Mouse (Mus musculus) kidney, embryonic 14.5 days (tissue): ENCODE measurements around the gene Dlec1. TPM values are rescaled to one million over a fixed set of nuclear protein-coding genes. Genes with fewer than 3 reads are reported as not detected.
A peak's percentile ranks its signal among the peaks of the same experiment; 100 is the strongest.

Experiments used
- ATAC-seq: fragments of 200-750 bp; cut with Nextera tagmentation; 2 replicates; pipeline ENCODE4 v1.8.0; 2017; ENCODE audit warnings: moderate number of reproducible peaks, mild to moderate bottlenecking, moderate TSS enrichment, moderate library complexity; ENCODE audit not compliant: low FRiP score, low TSS enrichment
- H3K27ac ChIP-seq: fragments of 300-500 bp; sonication (generic); 2 replicates; pipeline ENCODE4 v1.5.1; 2014; ENCODE audit warnings: low read depth, mild to moderate bottlenecking, low read length, moderate library complexity, mixed read lengths
- H3K27me3 ChIP-seq: fragments of 300-500 bp; sonication (generic); 2 replicates; pipeline ENCODE4 v1.6.1; 2014; ENCODE audit warnings: mild to moderate bottlenecking, low read length; ENCODE audit not compliant: control insufficient read depth, insufficient read depth
- H3K36me3 ChIP-seq: fragments of 300-500 bp; sonication (generic); 2 replicates; pipeline ENCODE4 v1.6.1; 2014; ENCODE audit warnings: low read length, mixed read lengths; ENCODE audit not compliant: control insufficient read depth, insufficient read depth
- H3K4me1 ChIP-seq: fragments of 300-500 bp; sonication (generic); 2 replicates; pipeline ENCODE4 v1.6.1; 2014; ENCODE audit warnings: low read length, mixed read lengths; ENCODE audit not compliant: control insufficient read depth, insufficient read depth
- H3K4me2 ChIP-seq: fragments of 300-500 bp; sonication (generic); replicated peaks from 2 replicates; pipeline ENCODE4 v1.6.1; 2014; ENCODE audit warnings: low read depth, mild to moderate bottlenecking, low read length
- H3K4me3 ChIP-seq: fragments of 300-500 bp; sonication (generic); 2 replicates; pipeline ENCODE4 v1.5.1; 2014; ENCODE audit warnings: mild to moderate bottlenecking, low read length
- H3K9ac ChIP-seq: fragments of 300-500 bp; sonication (generic); 2 replicates; pipeline ENCODE4 v1.6.1; 2014; ENCODE audit warnings: low read depth, mild to moderate bottlenecking, low read length, moderate library complexity
- H3K9me3 ChIP-seq: fragments of 300-500 bp; sonication (generic); 2 replicates; pipeline ENCODE4 v1.6.1; 2016; ENCODE audit warnings: low read length; ENCODE audit not compliant: control insufficient read depth
- WGBS: fragments of 180-500 bp; shearing (Covaris S2); extraction: QIAGEN DNeasy Blood & Tissue Kit; methylation state at CpG from one replicate; pipeline ENCODE4 v1.1.7; 2014; 5-methylcytosine and 5-hydroxymethylcytosine counted together
- polyA plus RNA-seq: library from polyadenylated mRNA; unstranded; fragments of >200 nt; fragmentation: Nextera tagmentation; extraction: Ambion mirVana; gene quantifications from 2 replicates; pipeline ENCODE4 v1.2.1, GENCODE M21; 2014

Gene Dlec1
- polyA plus RNA-seq, 1 experiment from 2014 or later = 3.2 TPM

- Histone ChIP-seq H3K4me2 (no peak within 1 kb of the TSS), H3K27ac (no peak within 1 kb of the TSS), H3K4me3 (no peak within 1 kb of the TSS), H3K9ac (no peak within 1 kb of the TSS), H3K4me1 (no peaks in the 10 kb centered on the region), H3K36me3 (no peaks in the 10 kb centered on the region), H3K9me3 (no peaks in the 10 kb centered on the region), H3K27me3 (no peaks in the 10 kb centered on the region)
- ATAC-seq = no peak
- 48% methylated on average over 4 of the region's 4 CpGs for WGBS
Measured at GRCm38 (mm10) chr9:119158861-119159260, 56.6 kb downstream of the Dlec1 start, which contains the start of gene Gm47289. TSS of gene Gm47289 (plus strand) at chr9:119159161.

- 94% methylated on average over 3 of the region's 3 CpGs for whole genome bisulfite sequencing
- no peak overlapping the region for H3K4me2 ChIP-seq
- no peak overlapping the region for H3K27ac ChIP-seq
- no peak overlapping the region for H3K4me3 ChIP-seq
- H3K27me3 ChIP-seq = no peaks in the 10 kb centered on the region
- no peak overlapping the region for H3K9ac ChIP-seq
- no peaks in the 10 kb centered on the region for H3K36me3 ChIP-seq
- no peaks in the 10 kb centered on the region for H3K4me1 ChIP-seq
- H3K9me3 ChIP-seq = no peaks in the 10 kb centered on the region
- no peak for ATAC-seq
Measured at GRCm38 (mm10) chr9:119160689-119161088, 58.4 kb downstream of the Dlec1 start.

- Histone ChIP-seq H3K9me3 (0 out of 2 replicates have a peak, but pooled peaks cover 5% of the 10 kb centered on the region), H3K27me3 (no peaks in the 10 kb centered on the region), H3K9ac (no peak overlapping the region), H3K27ac (no peak overlapping the region), H3K36me3 (no peaks in the 10 kb centered on the region), H3K4me3 (no peak overlapping the region), H3K4me1 (no peaks in the 10 kb centered on the region), H3K4me2 (no peak overlapping the region)
- ATAC-seq = no peak
- WGBS = 88% methylated on average over 7 of the region's 7 CpGs
Measured at GRCm38 (mm10) chr9:119164743-119165142, 62.5 kb downstream of the Dlec1 start.

GRCm38 (mm10) chr9:119165548-119165947, 63.3 kb downstream of the Dlec1 start:
- Histone ChIP-seq H3K4me3 (no peak overlapping the region), H3K27ac (no peak overlapping the region), H3K9me3 (0 out of 2 replicates have a peak, but pooled peaks cover 5% of the 10 kb centered on the region), H3K27me3 (no peaks in the 10 kb centered on the region), H3K4me1 (no peaks in the 10 kb centered on the region), H3K4me2 (no peak overlapping the region), H3K9ac (no peak overlapping the region), H3K36me3 (no peaks in the 10 kb centered on the region)
- WGBS = 90% methylated on average over 6 of the region's 6 CpGs
- ATAC-seq = no peak

GRCm38 (mm10) chr9:119167608-119168007, 65.3 kb downstream of the Dlec1 start:
- no peaks in the 10 kb centered on the region for H3K27me3 ChIP-seq
- WGBS = 82% methylated on average over 2 of the region's 2 CpGs
- H3K9ac ChIP-seq = no peak overlapping the region
- H3K4me2 ChIP-seq = no peak overlapping the region
- no peaks in the 10 kb centered on the region for H3K4me1 ChIP-seq
- no peak overlapping the region for H3K4me3 ChIP-seq
- H3K27ac ChIP-seq = no peak overlapping the region
- H3K9me3 ChIP-seq = 0 out of 2 replicates have a peak, but pooled peaks cover 5% of the 10 kb centered on the region
- ATAC-seq = no peak
- no peaks in the 10 kb centered on the region for H3K36me3 ChIP-seq

- no peak overlapping the region for H3K27ac ChIP-seq
- H3K9me3 ChIP-seq = no peaks in the 10 kb centered on the region
- no peak overlapping the region for H3K9ac ChIP-seq
- no peak overlapping the region for H3K4me2 ChIP-seq
- H3K4me3 ChIP-seq = no peak overlapping the region
- H3K4me1 ChIP-seq = no peaks in the 10 kb centered on the region
- ATAC-seq = no peak
- 85% methylated on average over 11 of the region's 11 CpGs for WGBS
- no peaks in the 10 kb centered on the region for H3K36me3 ChIP-seq
- H3K27me3 ChIP-seq = no peaks in the 10 kb centered on the region
Measured at GRCm38 (mm10) chr9:119179292-119179691, 77.0 kb downstream of the Dlec1 start.

GRCm38 (mm10) chr9:119181241-119181728, 79.0 kb downstream of the Dlec1 start:
- Histone ChIP-seq H3K9ac (no peak overlapping the region), H3K4me1 (no peaks in the 10 kb centered on the region), H3K4me3 (no peak overlapping the region), H3K9me3 (no peaks in the 10 kb centered on the region), H3K36me3 (no peaks in the 10 kb centered on the region), H3K4me2 (no peak overlapping the region), H3K27ac (no peak overlapping the region), H3K27me3 (no peaks in the 10 kb centered on the region)
- ATAC-seq = no peak
- 35% methylated on average over 3 of the region's 3 CpGs for WGBS

- 0 out of 2 replicates have a peak, but pooled peaks have one; percentile 64 for ATAC-seq
- Histone ChIP-seq H3K4me1 (no peaks in the 10 kb centered on the region), H3K36me3 (no peaks in the 10 kb centered on the region), H3K27ac (no peak overlapping the region), H3K4me2 (no peak overlapping the region), H3K9me3 (no peaks in the 10 kb centered on the region), H3K4me3 (no peak overlapping the region), H3K27me3 (no peaks in the 10 kb centered on the region), H3K9ac (no peak overlapping the region)
- WGBS = 39% methylated on average over 11 of the region's 11 CpGs
Measured at GRCm38 (mm10) chr9:119192202-119192990, 90.1 kb downstream of the Dlec1 start.
